Mouse (Mus musculus): Measurements from ENCODE around the gene Utp11. TPM values are rescaled to one million over a fixed set of nuclear protein-coding genes. Genes with fewer than 3 reads are reported as not detected.

Gene Utp11
- polyA plus RNA-seq, 1 experiment from 2014 or later = 86.4 TPM

- Histone ChIP-seq H3K9me3 (no peaks in the 10 kb centered on the region), H3K4me2 (replicated peaks) (peak overlapping the region; percentile 80), H3K4me1 (peaks cover 65% of the 10 kb centered on the region), H3K27ac (peak overlapping the region; percentile 96), H3K9ac (peak overlapping the region; percentile 25; the same call in 1 of the 2 replicates), H3K36me3 (peaks cover 26% of the 10 kb centered on the region), H3K4me3 (peak overlapping the region; percentile 22), H3K27me3 (no peaks in the 10 kb centered on the region)
- WGBS = 21% methylated on average over 2 of the region's 2 CpGs
- no peak for ATAC-seq (ENCODE audit: insufficient number of reproducible peaks, insufficient read depth, low FRiP score, low TSS enrichment)
These were observed 10.0 kb upstream of the Utp11 start for GRCm38 (mm10) chr4:124703406-124703805.

DNA sequence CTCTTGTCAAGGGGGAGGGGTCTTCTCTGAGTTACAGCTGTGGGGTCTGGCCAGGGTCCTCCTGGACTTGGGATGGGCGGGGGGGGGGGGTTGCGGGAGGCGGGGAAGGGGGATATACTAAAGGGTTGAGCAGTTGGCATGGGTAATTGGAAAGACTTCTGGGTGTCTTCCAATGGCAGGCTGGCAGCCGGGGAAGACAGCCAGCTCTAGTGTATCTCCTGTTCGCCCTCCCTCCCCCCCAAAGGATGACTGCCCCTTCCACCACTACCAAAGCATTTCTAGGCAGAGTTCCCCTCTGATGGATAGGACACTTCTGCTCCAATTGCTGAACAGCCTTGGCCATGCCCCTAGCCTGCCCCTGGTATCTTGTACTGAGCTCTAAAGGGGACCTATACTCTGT is 8.5 kb upstream of the Utp11 start:
- peak overlapping the region; percentile 97 for H3K27ac ChIP-seq

DNA sequence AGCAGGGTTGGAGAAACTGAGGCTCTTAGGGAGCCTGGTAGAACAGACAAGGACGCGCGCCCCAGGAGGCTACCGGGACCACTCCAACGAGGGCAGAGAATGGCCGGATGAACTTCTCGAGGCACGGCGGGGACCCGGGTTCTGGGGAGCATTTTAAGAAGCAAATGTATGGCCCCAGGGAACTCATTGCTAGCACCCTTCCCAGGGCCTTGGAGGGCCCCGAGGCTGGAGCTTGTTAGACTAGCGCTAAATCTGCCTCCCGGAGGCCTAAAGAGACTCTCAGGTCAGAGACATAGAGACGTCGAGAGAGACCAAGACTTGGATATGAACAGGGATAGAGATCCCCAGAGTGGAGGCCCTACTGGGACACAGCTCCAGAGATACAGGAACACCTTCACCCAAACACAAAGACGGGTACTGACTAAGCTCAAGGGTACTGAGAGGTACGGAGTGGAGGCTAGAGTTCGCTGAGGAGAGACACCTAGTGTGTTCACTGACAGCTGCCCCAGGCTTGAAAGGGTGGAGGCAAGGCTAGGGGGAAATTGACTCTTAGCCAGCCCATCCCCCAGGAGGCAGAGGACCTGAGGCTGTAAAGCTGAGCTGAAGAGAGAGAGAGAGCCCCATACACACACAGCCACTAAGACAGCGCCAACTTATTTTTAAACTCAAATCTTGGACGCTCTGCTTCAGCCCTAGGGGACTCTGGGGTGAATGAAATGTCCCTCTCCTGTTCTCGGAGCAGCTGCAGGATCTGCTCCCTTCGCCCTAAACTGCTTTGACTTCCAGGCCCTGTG is 7.8 kb upstream of the Utp11 start:
- Histone ChIP-seq H3K27ac (peak overlapping the region; percentile 97), H3K4me2 (replicated peaks) (peak overlapping the region; percentile 80), H3K4me1 (peaks cover 55% of the 10 kb centered on the region), H3K27me3 (no peaks in the 10 kb centered on the region), H3K9me3 (no peaks in the 10 kb centered on the region), H3K4me3 (peak overlapping the region; percentile 95), H3K9ac (peak overlapping the region; percentile 98), H3K36me3 (peaks cover 12% of the 10 kb centered on the region)
- WGBS = under 1% methylated on average over 22 of the region's 22 CpGs
- ATAC-seq (ENCODE audit: insufficient number of reproducible peaks, insufficient read depth, low FRiP score, low TSS enrichment) = 0 out of 2 replicates have a peak, but pooled peaks have one; percentile 3

More for the DNA sequence above, 8.5 kb upstream of the Utp11 start:
- H3K9me3 ChIP-seq = no peaks in the 10 kb centered on the region
- H3K36me3 ChIP-seq = peaks cover 16% of the 10 kb centered on the region
- H3K4me3 ChIP-seq = peak overlapping the region; percentile 95
- H3K27me3 ChIP-seq = no peaks in the 10 kb centered on the region
- peak overlapping the region; percentile 80 for H3K4me2 ChIP-seq (replicated peaks)
- no peak for ATAC-seq (ENCODE audit: insufficient number of reproducible peaks, insufficient read depth, low FRiP score, low TSS enrichment)
- peaks cover 54% of the 10 kb centered on the region for H3K4me1 ChIP-seq
- 28% methylated on average over 4 of the region's 5 CpGs for WGBS
- H3K9ac ChIP-seq = peak overlapping the region; percentile 98

DNA sequence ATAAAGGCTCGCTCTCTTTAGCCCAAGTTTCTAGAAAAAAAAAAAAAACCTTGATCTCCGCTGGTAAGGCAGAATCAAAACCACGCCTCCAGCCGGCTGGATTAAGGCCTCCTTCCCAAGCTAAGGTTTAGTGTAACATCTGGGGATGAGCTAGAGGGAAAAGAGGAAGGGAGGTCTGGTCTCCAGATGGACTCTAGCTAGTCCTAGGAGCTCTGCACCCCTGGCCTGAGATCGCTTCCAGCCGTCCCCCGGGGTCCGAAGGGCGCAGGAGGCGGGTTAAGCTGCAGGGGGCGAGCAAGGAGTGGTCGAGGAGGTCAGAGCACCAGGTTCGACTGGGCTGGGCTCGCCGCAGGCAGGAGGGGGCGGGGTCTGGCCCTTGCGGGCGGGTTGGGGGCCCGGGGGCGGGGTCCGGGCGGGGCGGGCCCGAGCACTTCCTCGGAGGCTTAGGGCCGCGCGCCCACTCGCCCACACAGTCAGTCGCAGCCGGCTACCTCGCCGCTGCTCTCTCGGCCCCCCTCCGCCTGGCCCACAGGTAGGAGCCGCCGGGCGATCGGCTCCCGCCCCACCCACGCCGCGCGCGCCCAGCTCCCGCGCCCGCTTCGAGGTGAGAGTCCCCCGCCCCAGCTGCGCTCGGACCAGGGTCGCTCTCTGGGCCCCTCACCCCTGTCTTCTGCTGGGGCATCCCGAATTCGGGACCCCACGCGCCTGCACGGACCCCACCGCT is 7.0 kb upstream of the Utp11 start, which contains the start of gene Fhl3:
Fhl3 (plus strand) TSS at position 454 of the 724 bp plus-strand sequence.
- Histone ChIP-seq H3K27me3 (no peaks in the 10 kb centered on the region), H3K9ac (peak within 1 kb of the TSS; percentile 98), H3K9me3 (no peaks in the 10 kb centered on the region), H3K4me2 (replicated peaks) (peak within 1 kb of the TSS; percentile 80), H3K4me3 (peak within 1 kb of the TSS; percentile 95), H3K27ac (peak within 1 kb of the TSS; percentile 97), H3K36me3 (0 out of 2 replicates have a peak, but pooled peaks cover 3% of the 10 kb centered on the region), H3K4me1 (peaks cover 56% of the 10 kb centered on the region)
- peak; percentile 61 for ATAC-seq (ENCODE audit: insufficient number of reproducible peaks, insufficient read depth, low FRiP score, low TSS enrichment)
- under 1% methylated on average over 47 of the region's 59 CpGs for WGBS

GRCm38 (mm10) chr4:124699791-124700190 is 6.4 kb upstream of the Utp11 start:
- 0 out of 2 replicates have a peak, but pooled peaks cover 4% of the 10 kb centered on the region for H3K27me3 ChIP-seq
- H3K4me3 ChIP-seq = peak overlapping the region; percentile 95
- no peaks in the 10 kb centered on the region for H3K36me3 ChIP-seq
- 3% methylated on average over 6 of the region's 6 CpGs for WGBS
- no peak for ATAC-seq (ENCODE audit: insufficient number of reproducible peaks, insufficient read depth, low FRiP score, low TSS enrichment)
- H3K9ac ChIP-seq = peak overlapping the region; percentile 98
- H3K9me3 ChIP-seq = no peaks in the 10 kb centered on the region
- H3K4me1 ChIP-seq = peaks cover 50% of the 10 kb centered on the region
- peak overlapping the region; percentile 97 for H3K27ac ChIP-seq
- peak overlapping the region; percentile 80 for H3K4me2 ChIP-seq (replicated peaks)

GRCm38 (mm10) chr4:124695786-124696516 is 2.6 kb upstream of the Utp11 start:
- ATAC-seq (ENCODE audit: insufficient number of reproducible peaks, insufficient read depth, low FRiP score, low TSS enrichment) = no peak
- Histone ChIP-seq H3K4me2 (replicated peaks) (no peak overlapping the region; the same call in 1 of the 2 replicates), H3K27me3 (0 out of 2 replicates have a peak, but pooled peaks cover 4% of the 10 kb centered on the region), H3K4me1 (peaks cover 21% of the 10 kb centered on the region), H3K27ac (no peak overlapping the region), H3K9me3 (no peaks in the 10 kb centered on the region), H3K4me3 (no peak overlapping the region), H3K9ac (peak overlapping the region; percentile 12; the same call in 1 of the 2 replicates), H3K36me3 (no peaks in the 10 kb centered on the region)
- 14% methylated on average over 18 of the region's 18 CpGs for WGBS

GRCm38 (mm10) chr4:124694572-124694971 is 1.2 kb upstream of the Utp11 start:
- no peak for ATAC-seq (ENCODE audit: insufficient number of reproducible peaks, insufficient read depth, low FRiP score, low TSS enrichment)
- no peak overlapping the region for H3K4me3 ChIP-seq

DNA sequence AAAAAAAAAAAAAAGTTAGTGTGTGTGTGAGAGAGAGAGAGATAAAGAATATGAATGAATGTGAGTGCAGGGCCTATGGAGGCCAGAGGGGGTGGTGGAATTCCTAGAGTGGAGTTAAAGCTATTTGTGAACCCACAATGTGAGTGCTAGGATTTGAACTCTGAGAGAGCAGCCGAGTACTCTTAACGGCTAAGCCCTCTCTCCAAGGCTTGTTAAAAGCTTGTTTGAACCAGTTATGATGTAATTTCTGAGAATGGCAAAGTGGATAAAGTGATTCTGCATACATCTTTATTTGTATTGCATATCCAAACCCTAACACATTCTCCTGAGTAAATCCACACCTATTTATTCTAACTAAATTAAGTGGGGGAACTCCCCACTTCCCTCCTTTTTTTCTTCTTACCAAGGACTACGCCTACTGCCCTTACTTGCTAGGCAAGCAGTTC is 961 bp downstream of the Utp11 start:
- Histone ChIP-seq H3K36me3 (peaks cover 7% of the 10 kb centered on the region; the same call in 1 of the 2 replicates), H3K27me3 (0 out of 2 replicates have a peak, but pooled peaks cover 4% of the 10 kb centered on the region)
- 67% methylated on average over 3 of the region's 3 CpGs for WGBS

More at GRCm38 (mm10) chr4:124694572-124694971, 1.2 kb upstream of the Utp11 start:
- peaks cover 18% of the 10 kb centered on the region for H3K4me1 ChIP-seq
- H3K4me2 ChIP-seq (replicated peaks) = no peak overlapping the region
- 76% methylated on average over 2 of the region's 2 CpGs for WGBS
- H3K36me3 ChIP-seq = 0 out of 2 replicates have a peak, but pooled peaks cover under 1% of the 10 kb centered on the region
- H3K27ac ChIP-seq = no peak overlapping the region
- H3K9me3 ChIP-seq = no peaks in the 10 kb centered on the region
- H3K9ac ChIP-seq = no peak overlapping the region
- 0 out of 2 replicates have a peak, but pooled peaks cover 4% of the 10 kb centered on the region for H3K27me3 ChIP-seq

GRCm38 (mm10) chr4:124691455-124691854 is 1.9 kb downstream of the Utp11 start:
- 87% methylated on average over 8 of the region's 8 CpGs for WGBS
- 0 out of 2 replicates have a peak overlapping the region, but pooled peaks have one; percentile 36 for H3K9ac ChIP-seq
- no peak for ATAC-seq (ENCODE audit: insufficient number of reproducible peaks, insufficient read depth, low FRiP score, low TSS enrichment)

More for the DNA sequence above, 961 bp downstream of the Utp11 start:
- Histone ChIP-seq H3K4me3 (peak overlapping the region; percentile 87), H3K4me2 (replicated peaks) (peak overlapping the region; percentile 68), H3K27ac (no peak overlapping the region), H3K9ac (peak overlapping the region; percentile 81), H3K9me3 (no peaks in the 10 kb centered on the region), H3K4me1 (peaks cover 16% of the 10 kb centered on the region; the same call in 1 of the 2 replicates)
- ATAC-seq (ENCODE audit: insufficient number of reproducible peaks, insufficient read depth, low FRiP score, low TSS enrichment) = no peak

GRCm38 (mm10) chr4:124685897-124686402 is 7.5 kb downstream of the Utp11 start:
- ATAC-seq (ENCODE audit: insufficient number of reproducible peaks, insufficient read depth, low FRiP score, low TSS enrichment) = no peak
- Histone ChIP-seq H3K4me2 (replicated peaks) (no peak overlapping the region), H3K9me3 (no peaks in the 10 kb centered on the region), H3K4me3 (no peak overlapping the region), H3K27ac (no peak overlapping the region), H3K36me3 (peaks cover 45% of the 10 kb centered on the region), H3K9ac (no peak overlapping the region), H3K27me3 (no peaks in the 10 kb centered on the region), H3K4me1 (peaks cover 2% of the 10 kb centered on the region; the same call in 1 of the 2 replicates)
- 86% methylated on average over 8 of the region's 8 CpGs for WGBS

More at GRCm38 (mm10) chr4:124691455-124691854, 1.9 kb downstream of the Utp11 start:
- Histone ChIP-seq H3K4me2 (replicated peaks) (no peak overlapping the region), H3K9me3 (no peaks in the 10 kb centered on the region), H3K4me3 (no peak overlapping the region), H3K27ac (no peak overlapping the region), H3K36me3 (peaks cover 7% of the 10 kb centered on the region; the same call in 1 of the 2 replicates), H3K27me3 (0 out of 2 replicates have a peak, but pooled peaks cover 4% of the 10 kb centered on the region), H3K4me1 (peaks cover 16% of the 10 kb centered on the region; the same call in 1 of the 2 replicates)

All from embryonic facial prominence, embryonic 12.5 days (tissue).